Mouse (Mus musculus) MEL (cell line): ENCODE measurements at regions not wholly inside any gene's neighbourhood (a gene's known extent, or its start where the extent isn't known, plus 50 kb on each side); places are given as distances from the start of the nearest gene placed in this dataset.

Experiments used
- CHD2 ChIP-seq: IDR thresholded peaks from 2 replicates; pipeline ENCODE4 v1.6.1; 2011; ENCODE audit warnings: low read length, improper control_type of control experiment
- CTCF ChIP-seq, 3 experiments: IDR thresholded peaks in 2 of 3; conservative IDR thresholded peaks in 1 of 3; 2 replicates each; pipeline ENCODE4 v1.5.1; 2011 to 2012; ENCODE audit warnings: low read length in 3 of 3, low read depth in 2 of 3, mild to moderate bottlenecking in 2 of 3, improper control_type of control experiment in 1 of 3, inconsistent platforms in 1 of 3, mixed read lengths in 1 of 3, moderate library complexity in 1 of 3; ENCODE audit not compliant: control insufficient read depth in 1 of 3, insufficient read depth in 1 of 3, poor library complexity in 1 of 3, severe bottlenecking in 1 of 3
- MAFK ChIP-seq: IDR thresholded peaks from 2 replicates; pipeline ENCODE4 v1.6.1; 2011; ENCODE audit warnings: low read depth, mild to moderate bottlenecking, low read length, improper control_type of control experiment, borderline replicate concordance
- MXI1 ChIP-seq: IDR thresholded peaks from 2 replicates; pipeline ENCODE4 v1.6.1; 2011; ENCODE audit warnings: mild to moderate bottlenecking, low read depth, low read length, improper control_type of control experiment
- MYB ChIP-seq: IDR thresholded peaks from 2 replicates; pipeline ENCODE4 v1.6.1; 2011; ENCODE audit warnings: mild to moderate bottlenecking, low read depth, low read length, improper control_type of control experiment
- RAD21 ChIP-seq: IDR thresholded peaks from 2 replicates; pipeline ENCODE4 v1.6.1; 2011; ENCODE audit warnings: mild to moderate bottlenecking, low read depth, low read length, improper control_type of control experiment
- RCOR1 ChIP-seq: IDR thresholded peaks from 2 replicates; pipeline ENCODE4 v1.6.1; 2012; ENCODE audit warnings: low read depth, mild to moderate bottlenecking, inconsistent platforms, low read length, improper control_type of control experiment
- TCF12 ChIP-seq: IDR thresholded peaks from 2 replicates; pipeline ENCODE4 v1.6.1; 2014; ENCODE audit warnings: low read depth, mild to moderate bottlenecking, inconsistent platforms, low read length, improper control_type of control experiment, moderate library complexity
- ZMIZ1 ChIP-seq: IDR thresholded peaks from 2 replicates; pipeline ENCODE4 v1.6.1; 2012; ENCODE audit warnings: low read depth, mild to moderate bottlenecking, inconsistent platforms, low read length, improper control_type of control experiment, moderate library complexity

DNA sequence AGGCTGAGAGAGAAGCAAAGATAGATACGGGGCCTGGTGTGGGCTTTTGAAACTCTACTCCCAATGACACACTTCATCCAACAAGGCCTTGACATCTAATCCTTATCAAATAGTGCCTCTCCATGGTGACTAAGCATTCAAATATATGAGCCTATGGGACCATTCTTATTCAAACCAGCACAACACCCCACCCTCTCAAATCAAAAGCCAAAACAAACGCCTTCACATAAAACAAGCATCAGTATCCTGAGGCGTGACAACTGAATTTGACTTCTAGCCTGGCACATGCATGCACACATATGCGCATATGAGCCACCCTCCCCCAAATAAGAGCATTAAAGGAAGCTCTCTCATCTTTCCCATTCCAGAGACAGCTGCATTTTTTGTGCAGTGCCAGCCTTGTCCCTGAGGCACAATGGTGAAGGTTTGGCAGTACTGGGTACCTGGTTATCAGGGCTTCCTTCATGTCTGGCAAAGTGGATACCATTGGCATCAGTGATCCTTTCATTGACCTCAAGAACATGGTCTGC is 103.8 kb upstream of the Gli2 start:
- TF ChIP-seq ZMIZ1: no peak
- no peak for TF ChIP-seq MYB
- no peak for TF ChIP-seq CTCF (IDR thresholded peaks at IDR 0.05 in 2 of 3, conservative IDR thresholded peaks at IDR 0.05 in 1 of 3; ENCODE audit: control insufficient read depth in 1 of 3, insufficient read depth in 1 of 3, low read depth in 2 of 3, low read length in 3 of 3, poor library complexity in 1 of 3, severe bottlenecking in 1 of 3)
- TF ChIP-seq MXI1: no peak
- TF ChIP-seq CHD2: no peak
- no peak for TF ChIP-seq MAFK
- TF ChIP-seq TCF12: no peak
- no peak for TF ChIP-seq RAD21
- no peak for TF ChIP-seq RCOR1
